Mouse (Mus musculus): ENCODE results near the gene Rasgrp2.

- TF ChIP-seq POLR2A (IDR thresholded peaks at IDR 0.05; ENCODE audit: control insufficient read depth, low read depth, low read length) (no peak), CTCF (IDR thresholded peaks at IDR 0.05; ENCODE audit: control insufficient read depth, insufficient read depth, insufficient replicate concordance, low read depth, low read length) (peak; percentile 43; the same call in 1 of the 2 replicates)
Measured at GRCm38 (mm10) chr19:6392743-6393393, 6.3 kb upstream of the Rasgrp2 start.
